Mouse (Mus musculus) E14TG2a.4 (cell line): ENCODE measurements around the gene Arhgap27.

ENCODE experiments used
- H3K27me3 ChIP-seq: 2 replicates; pipeline ENCODE4 v1.6.1; 2014; ENCODE audit warnings: low read length, control low read depth; ENCODE audit not compliant: insufficient read depth
- H3K36me3 ChIP-seq: 2 replicates; pipeline ENCODE4 v1.6.1; 2014; ENCODE audit warnings: low read length, control low read depth; ENCODE audit not compliant: insufficient read depth
- H3K4me1 ChIP-seq: replicated peaks from 2 replicates; pipeline ENCODE4 v1.6.1; 2014; ENCODE audit warnings: low read depth, low read length, control low read depth
- H3K4me3 ChIP-seq: replicated peaks from 2 replicates; pipeline ENCODE4 v1.5.1; 2014; ENCODE audit warnings: mild to moderate bottlenecking, low read length
- H3K9me3 ChIP-seq: 2 replicates; pipeline ENCODE4 v1.6.1; 2014; ENCODE audit warnings: low read length, control low read depth
- CTCF ChIP-seq: conservative IDR thresholded peaks from 2 replicates; pipeline ENCODE4 v1.5.1; 2014; ENCODE audit warnings: low read length
- NANOG ChIP-seq: IDR thresholded peaks from 2 replicates; pipeline ENCODE4 v1.6.1; 2014; ENCODE audit warnings: borderline replicate concordance, low read length, mixed read lengths
- POU5F1 ChIP-seq: IDR thresholded peaks from 2 replicates; pipeline ENCODE4 v1.6.1; 2014; ENCODE audit warnings: low read length, borderline replicate concordance

The Arhgap27 gene

DNA sequence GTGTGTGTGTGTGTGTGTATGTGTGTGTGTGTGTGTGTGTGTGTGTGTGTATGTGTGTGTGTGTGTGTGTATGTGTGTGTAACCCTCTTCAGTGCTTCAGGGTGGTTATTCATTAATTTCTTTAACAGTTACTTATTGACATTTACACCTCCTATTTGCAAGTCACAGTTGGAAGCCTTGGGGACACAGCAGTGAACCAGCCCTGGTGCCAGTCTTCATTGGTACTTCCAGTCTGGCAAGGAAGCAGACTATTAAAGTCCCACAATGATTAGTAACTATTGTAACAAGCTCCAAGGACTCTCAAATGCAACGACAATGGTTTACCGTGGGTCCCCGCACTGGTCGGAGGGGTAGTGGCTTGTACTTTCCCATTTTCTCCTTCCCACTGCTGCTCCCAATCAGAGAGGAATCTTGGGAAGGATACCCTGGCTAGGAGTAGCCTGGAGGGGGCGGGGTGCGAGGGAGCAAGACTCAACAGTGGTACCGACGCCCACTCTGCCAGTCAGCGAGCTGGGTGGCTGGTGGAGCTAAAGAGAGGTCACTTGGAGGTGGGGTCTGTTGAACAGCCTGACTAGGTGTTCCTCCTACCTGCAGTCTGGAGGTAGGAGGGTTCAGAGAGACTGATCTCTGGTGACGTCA lies 48.6 kb downstream of the Arhgap27 start:
- H3K4me1 ChIP-seq = peaks cover 19% of the 10 kb centered on the region
- peaks cover 31% of the 10 kb centered on the region for H3K27me3 ChIP-seq
- no peak overlapping the region for H3K4me3 ChIP-seq
- H3K9me3 ChIP-seq = no peaks in the 10 kb centered on the region
- H3K36me3 ChIP-seq = no peaks in the 10 kb centered on the region
- TF ChIP-seq CTCF = no peak
- no peak for TF ChIP-seq POU5F1
- no peak for TF ChIP-seq NANOG

DNA sequence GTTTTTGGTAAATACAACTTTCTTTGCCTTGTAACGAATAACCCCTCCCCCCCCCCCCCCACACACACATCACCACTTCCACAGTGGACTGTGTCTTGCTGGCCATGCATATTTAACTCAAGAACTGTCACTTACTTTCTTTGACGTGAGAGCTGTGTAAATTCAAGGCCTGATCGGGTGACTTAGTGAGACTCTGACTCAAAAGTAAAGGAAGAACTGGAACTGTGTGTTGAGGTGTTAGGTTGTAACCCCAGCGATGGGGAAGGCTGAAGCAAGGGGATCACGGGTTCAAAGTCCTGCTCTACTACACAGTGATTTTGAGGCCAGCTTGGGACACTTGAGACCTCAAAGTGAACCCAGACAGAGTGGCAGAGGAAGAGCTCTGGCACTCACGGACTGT lies 50.0 kb downstream of the Arhgap27 start:
- Histone ChIP-seq H3K4me1 (peaks cover 15% of the 10 kb centered on the region), H3K9me3 (peaks cover 4% of the 10 kb centered on the region; the same call in 1 of the 2 replicates), H3K4me3 (no peak overlapping the region), H3K36me3 (no peaks in the 10 kb centered on the region), H3K27me3 (peaks cover 31% of the 10 kb centered on the region)
- TF ChIP-seq POU5F1 (no peak), NANOG (no peak), CTCF (no peak)

DNA sequence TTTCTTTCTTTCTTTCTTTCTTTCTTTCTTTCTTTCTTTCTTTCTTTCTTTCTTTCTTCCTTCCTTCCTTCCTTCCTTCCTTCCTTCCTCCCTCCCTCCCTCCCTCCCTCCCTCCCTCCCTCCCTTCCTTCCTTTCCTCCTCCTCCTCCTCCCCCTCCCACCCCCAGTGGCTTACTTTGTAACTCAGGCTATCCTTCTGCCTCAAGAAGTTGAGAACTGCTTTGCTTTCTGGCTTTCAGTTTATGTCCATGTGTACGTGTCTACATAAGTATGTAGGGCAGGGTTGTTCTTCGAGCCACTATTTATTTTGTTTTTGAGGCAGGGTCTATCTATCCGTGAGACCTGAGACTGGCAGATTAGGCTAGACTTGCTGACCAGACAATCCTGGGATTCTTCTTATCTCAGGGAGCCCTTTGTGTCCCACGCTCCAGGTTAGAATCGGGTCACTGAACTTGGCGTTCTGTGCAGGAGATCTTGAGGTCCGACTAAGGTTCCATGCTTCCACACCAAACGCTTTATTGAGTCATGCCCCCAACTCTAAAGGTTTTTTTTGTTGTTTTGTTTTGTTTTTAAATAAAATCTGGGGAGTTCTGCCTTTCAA lies 50.7 kb downstream of the Arhgap27 start:
- Histone ChIP-seq H3K27me3 (peaks cover 28% of the 10 kb centered on the region), H3K9me3 (peaks cover 6% of the 10 kb centered on the region; the same call in 1 of the 2 replicates), H3K36me3 (no peaks in the 10 kb centered on the region), H3K4me3 (no peak overlapping the region), H3K4me1 (peaks cover 15% of the 10 kb centered on the region)
- TF ChIP-seq POU5F1 (no peak), CTCF (no peak), NANOG (no peak)

DNA sequence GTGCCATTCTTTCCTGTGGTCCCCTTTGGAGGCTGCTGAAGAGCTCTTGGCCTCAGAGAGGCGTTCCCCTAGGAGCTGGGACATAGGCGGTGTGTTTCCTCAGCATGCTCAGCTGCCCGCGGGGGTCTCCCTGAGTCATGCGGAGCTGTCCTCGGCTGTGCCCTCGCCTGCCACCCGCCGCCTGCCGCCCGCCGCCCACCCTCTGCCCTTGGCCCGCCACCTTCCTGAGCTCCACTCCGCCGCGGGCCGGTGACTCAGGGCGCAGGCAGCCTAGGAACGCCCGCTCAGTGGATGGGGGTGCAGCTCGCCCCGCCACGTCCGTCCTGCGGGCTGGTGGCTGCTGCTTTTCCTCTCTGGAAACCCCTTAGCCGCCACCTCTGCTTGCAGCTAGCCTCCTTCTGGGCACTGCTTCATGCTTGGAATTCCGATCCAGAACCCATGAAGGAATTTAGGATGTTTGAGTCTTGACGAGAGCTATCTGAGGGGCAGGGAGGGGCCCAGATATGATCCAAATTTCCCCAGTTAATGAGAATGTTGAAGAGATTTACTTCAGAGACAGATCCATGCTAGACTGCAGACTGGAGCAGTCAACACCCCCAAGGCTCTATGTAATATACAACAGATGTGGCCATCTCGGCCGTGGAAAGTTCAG lies 51.4 kb downstream of the Arhgap27 start:
- Histone ChIP-seq H3K9me3 (peaks cover 6% of the 10 kb centered on the region; the same call in 1 of the 2 replicates), H3K4me3 (peak overlapping the region; percentile 60; the same call in 1 of the 2 replicates), H3K27me3 (peaks cover 23% of the 10 kb centered on the region), H3K36me3 (no peaks in the 10 kb centered on the region), H3K4me1 (peaks cover 15% of the 10 kb centered on the region)
- TF ChIP-seq NANOG = no peak
- TF ChIP-seq CTCF = no peak
- no peak for TF ChIP-seq POU5F1

DNA sequence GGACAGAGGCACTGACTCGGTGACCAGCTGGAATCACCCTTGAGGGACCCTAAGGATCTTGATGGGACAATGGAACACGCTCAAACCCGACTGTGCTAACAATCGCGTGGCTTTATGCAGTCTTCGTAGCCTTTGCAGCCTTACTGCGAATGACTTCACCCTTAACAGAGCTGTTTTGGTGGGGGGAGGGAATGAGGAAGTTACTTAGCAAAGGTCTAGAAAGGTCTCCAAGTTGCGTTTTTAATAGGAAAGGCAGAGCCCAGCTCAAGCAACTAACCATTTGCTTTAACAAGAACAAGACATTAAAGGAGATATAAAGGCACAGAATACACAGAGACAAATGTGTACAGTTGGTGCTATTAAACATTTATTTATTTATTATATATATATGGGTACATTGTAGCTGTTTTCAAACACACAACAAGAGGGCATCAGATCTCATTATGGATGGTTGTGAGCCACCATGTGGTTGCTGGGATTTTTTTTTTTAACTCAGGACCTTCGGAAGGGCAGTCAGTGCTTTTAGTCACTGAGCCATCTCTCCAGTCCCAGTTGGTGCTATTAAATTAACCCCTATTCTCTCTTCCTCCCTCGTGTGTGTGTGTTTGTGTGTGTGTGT lies 53.4 kb downstream of the Arhgap27 start:
- Histone ChIP-seq H3K36me3 (no peaks in the 10 kb centered on the region), H3K27me3 (peaks cover 31% of the 10 kb centered on the region), H3K4me3 (no peak overlapping the region), H3K4me1 (peaks cover 10% of the 10 kb centered on the region), H3K9me3 (peaks cover 6% of the 10 kb centered on the region; the same call in 1 of the 2 replicates)
- TF ChIP-seq CTCF (no peak), NANOG (no peak), POU5F1 (no peak)

DNA sequence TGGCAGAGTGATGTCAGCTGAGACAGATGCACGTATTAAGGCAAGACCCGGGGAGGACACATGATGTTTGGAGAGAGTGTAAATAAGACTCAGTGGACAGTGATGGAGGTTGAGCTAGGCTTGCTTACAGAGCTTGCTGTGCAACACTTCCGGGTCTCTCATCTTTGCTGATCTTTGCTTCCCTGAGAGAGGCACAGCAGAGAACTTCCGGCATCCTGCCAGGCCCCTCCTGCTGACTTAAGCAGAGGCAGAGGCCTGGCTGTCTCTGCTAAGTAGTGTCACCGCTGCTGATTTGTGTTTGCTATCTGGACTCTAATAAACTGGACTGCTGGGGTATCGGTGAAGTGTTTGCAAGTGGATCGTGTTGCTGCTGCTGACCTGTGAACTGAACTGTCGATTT lies 55.6 kb downstream of the Arhgap27 start:
- peaks cover 31% of the 10 kb centered on the region for H3K27me3 ChIP-seq
- no peak overlapping the region for H3K4me3 ChIP-seq
- TF ChIP-seq CTCF (no peak), POU5F1 (no peak), NANOG (no peak)
- H3K9me3 ChIP-seq = peaks cover 6% of the 10 kb centered on the region; the same call in 1 of the 2 replicates
- H3K36me3 ChIP-seq = no peaks in the 10 kb centered on the region
- H3K4me1 ChIP-seq = peaks cover 7% of the 10 kb centered on the region

DNA sequence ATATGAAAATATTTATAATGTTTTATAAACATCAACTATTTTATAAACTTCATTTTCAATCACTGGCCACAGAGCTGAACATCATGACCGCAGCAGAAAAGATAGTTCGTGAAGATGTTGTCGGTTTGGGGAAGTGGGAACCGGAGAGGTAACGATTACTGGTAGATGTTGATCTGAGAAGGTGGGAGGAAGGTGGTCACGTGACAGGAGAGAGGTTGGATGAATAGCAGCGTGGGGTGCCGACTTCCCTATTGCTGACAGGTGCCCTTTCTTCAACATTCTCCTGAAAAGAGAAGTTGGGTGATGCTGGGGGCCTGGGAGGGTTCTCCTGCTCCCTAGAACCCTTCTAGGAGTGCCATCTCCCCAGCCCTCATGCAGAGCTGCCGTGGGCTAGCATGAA lies 59.0 kb downstream of the Arhgap27 start:
- Histone ChIP-seq H3K4me1 (no peaks in the 10 kb centered on the region; the same call in 1 of the 2 replicates), H3K9me3 (peaks cover 15% of the 10 kb centered on the region; the same call in 1 of the 2 replicates), H3K4me3 (no peak overlapping the region), H3K27me3 (peaks cover 15% of the 10 kb centered on the region), H3K36me3 (no peaks in the 10 kb centered on the region)
- TF ChIP-seq POU5F1 = no peak
- TF ChIP-seq NANOG = no peak
- TF ChIP-seq CTCF = no peak

DNA sequence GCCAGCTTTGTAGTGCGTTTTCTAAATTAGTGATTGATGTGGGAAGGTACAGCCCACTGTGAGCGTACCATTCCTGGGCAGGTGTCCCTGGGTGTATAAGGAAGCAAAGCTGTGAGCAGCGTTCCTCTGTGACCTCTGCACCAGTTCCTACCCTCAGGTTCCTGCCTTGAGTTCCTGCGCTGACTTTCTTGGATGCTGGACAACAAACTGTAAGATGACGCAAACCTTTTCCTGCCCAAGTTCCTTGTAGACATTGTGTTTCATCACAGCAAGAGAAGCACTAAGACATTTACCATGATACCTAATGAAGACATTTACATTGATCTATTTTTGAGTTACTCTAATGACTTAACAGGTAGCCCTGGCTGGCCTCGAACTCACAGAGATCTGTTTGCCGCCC lies 68.7 kb downstream of the Arhgap27 start:
- TF ChIP-seq POU5F1 = no peak
- TF ChIP-seq CTCF = no peak
- no peak for TF ChIP-seq NANOG
- H3K27me3 ChIP-seq = peaks cover 7% of the 10 kb centered on the region; the same call in 1 of the 2 replicates
- H3K36me3 ChIP-seq = no peaks in the 10 kb centered on the region
- H3K4me1 ChIP-seq = peaks cover 41% of the 10 kb centered on the region
- no peak overlapping the region for H3K4me3 ChIP-seq
- H3K9me3 ChIP-seq = no peaks in the 10 kb centered on the region
